Comparison of ENCODE assay signal across 10 mouse cellular contexts in genomic region chr9:103124746-103125145, GRCm38 (mm10).
"Had no signal": no experiment of that assay in that cellular context is flagged by ENCODE, and none has a peak within 500 bp of the region (broad histone marks: within the 10 kb centered on the region; RNA-seq: fewer than 3 reads in every experiment).

No protein-coding gene starts in this region.

- DNase-seq: cerebellum, adult 9-10 months; embryo, embryonic 11 days; forebrain, postnatal 0 days; gastrocnemius, adult 2 months; gastrocnemius, postnatal 10 days; gastrocnemius, postnatal 14 days; gastrocnemius, postnatal 25 days; gastrocnemius, postnatal 36 days; heart, adult 18-20 months; heart, adult 2 months had no signal
